Mouse (Mus musculus): ENCODE measurements around the gene Epb41l4b.

Gene Epb41l4b

DNA sequence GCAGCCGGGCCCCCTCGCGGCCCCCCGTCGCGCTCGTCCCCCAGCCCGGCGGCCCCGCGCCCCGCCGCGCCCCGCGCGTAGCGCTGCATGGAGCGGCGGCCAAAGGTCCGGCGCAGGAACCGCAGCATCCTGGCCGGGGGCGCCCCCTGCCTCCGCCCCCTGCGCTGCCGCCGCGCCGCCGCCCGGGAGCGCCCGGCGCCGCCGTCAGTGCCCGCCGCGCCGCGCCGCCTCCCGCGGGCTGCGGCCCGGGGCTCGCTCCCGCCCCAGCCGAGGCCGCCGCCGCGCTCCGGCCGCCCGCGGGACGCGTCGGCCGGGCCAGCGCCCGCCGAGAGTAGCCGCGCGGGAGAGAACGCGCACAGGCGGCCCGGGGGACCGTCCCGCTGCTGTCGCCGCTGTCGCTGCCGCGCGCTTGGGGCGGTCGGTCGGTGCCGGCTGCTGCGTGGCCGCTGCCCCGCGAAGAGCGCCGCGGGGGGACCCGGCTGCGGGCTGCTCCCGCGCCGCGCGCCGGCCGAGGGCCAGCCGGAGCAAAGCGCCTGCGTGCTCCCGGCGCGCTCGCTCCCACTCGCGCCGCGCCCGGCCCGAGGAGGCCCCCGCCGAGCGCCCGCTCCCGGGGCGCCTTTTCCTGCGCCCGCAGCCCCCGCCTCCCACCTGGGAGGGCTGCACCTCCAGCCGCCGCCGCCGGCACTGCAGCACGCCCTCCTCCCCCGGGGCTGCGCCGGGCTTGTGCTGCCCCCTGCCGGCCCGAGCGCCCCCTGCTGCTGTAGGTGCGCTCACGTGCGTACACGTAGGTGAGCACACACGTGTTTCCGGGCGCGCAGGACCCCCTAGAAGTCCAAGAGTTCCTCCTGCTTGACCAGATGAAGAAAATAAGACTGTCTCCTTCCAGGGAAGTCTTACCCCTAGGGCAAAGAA is at the start of gene Epb41l4b:
TSS of gene Epb41l4b (minus strand) at position 412 of the 912 bp plus-strand sequence.
- DNase-seq: peak; percentile 85

DNA sequence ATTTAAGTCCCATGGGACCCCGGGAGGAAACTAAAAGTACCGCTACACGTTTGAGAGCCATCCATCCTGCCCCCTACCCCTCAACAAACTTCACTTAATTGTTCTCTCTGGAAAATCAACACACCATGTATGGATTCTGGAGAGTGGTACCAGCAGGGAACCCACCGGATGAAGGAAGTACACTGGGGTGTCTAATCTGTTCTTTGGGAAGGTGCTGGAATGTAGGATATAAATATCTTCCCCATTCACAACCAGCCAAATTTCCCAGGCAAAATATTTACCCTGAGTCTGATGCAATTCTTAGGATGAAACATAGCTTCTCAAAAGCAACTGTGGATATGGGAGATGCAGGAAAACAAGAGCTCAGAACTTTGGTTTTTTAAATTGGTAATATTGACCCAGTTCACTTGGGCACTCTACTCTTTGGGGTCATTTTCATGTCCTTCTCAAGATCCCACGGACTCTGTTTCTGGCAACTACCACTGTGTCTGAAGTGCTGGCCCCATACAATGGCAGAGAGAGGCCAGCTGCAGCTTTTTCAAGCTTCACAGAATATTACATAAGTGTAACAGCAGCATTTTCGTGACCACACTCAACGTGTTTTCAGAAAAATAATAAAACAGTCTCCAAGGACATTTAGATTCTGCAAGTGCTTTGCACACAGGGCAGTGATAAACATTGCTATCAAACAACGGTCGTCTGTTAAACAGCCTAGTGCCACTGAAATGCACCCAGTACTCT is 48.5 kb upstream of the Epb41l4b start:
- DNase-seq: no peak

DNA sequence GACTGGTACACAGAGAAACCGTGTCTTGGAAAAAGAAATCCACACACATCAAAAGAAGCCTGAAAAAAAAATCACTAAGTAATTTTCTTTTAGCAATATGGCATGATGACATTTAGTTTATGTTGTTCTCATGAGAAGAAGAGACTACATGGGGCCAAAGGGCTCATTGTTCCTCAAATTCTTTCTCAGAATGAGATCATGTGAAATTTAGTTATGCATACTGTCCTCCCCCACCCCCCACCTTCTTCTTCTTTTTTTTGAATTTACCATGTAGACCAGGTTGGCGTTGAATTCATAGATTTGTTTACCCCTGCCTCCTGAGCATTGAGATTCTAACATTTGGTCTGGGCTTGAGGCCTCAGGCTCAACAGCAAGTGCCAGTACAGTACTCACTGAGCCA is 46.6 kb upstream of the Epb41l4b start:
- DNase-seq: no peak

DNA sequence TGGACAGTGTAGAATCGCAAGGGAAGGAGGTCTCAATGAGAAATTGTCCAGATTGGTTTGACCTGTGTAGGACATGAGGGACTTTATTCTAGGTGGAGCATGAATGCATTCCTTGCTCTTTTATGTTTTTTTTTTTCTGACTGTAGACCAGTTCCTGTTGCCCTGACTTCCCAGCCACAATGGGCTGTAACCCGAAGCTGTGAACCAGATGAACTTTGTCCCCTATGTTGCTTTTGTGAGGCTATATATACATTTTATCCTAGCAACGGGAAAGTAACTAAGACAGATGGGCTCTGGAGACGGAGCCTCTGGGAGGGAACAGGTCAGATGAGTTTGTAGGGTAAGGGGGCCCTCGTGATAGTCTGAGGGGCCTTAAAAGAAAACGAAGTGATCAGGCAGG is 42.8 kb upstream of the Epb41l4b start:
- no peak for DNase-seq

DNA sequence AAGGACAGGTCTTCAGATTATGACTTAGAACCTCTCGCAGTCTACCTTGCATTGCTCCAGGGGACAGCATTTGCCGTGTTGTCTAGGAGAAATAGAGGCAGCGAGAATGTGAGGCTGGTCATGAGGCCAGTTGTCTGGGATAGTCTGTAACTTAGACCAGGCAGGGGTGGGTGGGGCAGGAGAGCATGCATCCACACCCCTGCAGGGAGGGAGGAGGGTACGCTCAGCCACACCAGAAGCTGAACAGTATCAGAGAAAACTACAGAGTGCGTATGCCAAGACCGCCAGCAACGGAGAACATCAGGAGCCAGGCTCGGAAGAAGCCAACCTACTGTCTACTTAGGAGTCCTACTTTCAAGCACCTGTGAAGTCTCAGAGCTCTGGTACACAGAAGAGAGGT is 42.2 kb upstream of the Epb41l4b start:
- no peak for DNase-seq

DNA sequence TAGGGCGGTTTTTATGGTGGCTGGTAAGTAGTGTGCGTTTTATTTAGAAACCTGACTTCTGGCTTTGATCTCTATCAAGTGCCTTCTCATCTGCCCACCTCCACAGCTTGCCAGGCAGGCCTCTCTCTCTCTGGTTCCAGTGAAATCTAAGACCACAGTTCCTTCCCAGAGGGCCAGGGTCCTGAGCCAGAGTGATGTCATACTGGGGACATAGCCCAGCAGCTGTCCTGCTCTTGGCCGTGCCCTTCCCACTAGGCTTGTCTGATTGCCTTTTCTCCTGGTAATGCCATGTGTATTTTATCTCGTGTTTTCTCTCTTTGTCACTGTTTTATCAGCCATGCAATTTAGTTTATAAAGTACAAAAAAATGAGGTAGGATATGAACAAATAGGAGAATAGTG is 40.3 kb upstream of the Epb41l4b start:
- no peak for DNase-seq

DNA sequence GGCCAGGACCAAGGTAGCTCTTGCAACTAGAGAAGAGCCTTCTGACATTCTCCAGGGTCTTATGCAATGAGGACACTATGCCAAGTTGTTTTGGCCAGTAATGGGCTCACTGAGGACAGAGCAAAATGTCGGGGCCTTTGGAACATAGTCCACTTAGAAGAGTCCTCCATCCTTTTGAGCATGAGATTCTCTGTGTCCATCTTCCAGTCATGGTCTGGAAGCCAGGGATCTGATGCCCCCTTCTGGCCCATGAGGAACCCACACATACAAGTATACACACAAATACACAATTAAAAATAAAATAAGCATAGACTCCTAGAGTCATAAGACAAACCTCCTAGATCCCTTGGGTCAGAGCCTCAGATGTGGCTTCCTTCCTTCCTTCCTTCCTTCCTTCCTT is 38.3 kb upstream of the Epb41l4b start:
- DNase-seq: peak; percentile 16

DNA sequence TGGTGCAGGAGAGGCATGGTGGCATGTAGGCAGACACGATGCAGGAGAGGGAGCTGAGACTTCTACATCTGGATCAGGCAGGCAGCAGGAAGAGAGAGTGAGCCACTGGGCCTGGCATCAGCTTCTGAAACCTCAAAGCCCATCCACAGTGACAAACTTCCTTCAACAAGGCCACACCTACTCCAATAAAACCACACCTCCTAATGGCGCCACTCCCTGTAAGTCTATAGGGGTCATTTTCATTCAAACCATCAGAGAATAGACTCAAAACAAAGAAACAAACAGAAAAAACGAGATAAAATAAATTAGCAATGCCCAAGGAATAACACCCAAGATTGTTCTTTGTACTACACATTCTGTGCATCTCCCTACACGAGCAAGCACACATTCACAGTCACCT is 35.6 kb upstream of the Epb41l4b start:
- no peak for DNase-seq

DNA sequence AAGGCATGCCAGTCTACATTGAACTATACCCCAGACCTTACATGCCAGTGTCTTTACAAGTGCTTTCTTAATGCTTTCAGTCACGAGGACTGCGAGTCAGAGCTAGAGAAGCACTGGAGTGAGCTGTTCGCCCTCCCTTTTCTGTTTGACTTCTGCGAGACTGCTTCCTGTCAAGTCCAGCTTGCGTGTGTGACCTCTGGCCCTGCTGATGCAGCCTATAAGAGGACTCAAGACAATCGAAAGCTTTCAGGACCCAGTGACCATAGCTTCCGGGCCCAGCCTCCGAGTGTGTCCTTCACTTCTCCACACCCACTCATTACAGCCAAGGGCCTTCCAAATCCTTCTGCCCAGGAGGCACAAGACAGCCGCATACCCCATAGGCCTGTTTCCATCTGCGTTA is 32.1 kb upstream of the Epb41l4b start:
- DNase-seq: no peak

DNA sequence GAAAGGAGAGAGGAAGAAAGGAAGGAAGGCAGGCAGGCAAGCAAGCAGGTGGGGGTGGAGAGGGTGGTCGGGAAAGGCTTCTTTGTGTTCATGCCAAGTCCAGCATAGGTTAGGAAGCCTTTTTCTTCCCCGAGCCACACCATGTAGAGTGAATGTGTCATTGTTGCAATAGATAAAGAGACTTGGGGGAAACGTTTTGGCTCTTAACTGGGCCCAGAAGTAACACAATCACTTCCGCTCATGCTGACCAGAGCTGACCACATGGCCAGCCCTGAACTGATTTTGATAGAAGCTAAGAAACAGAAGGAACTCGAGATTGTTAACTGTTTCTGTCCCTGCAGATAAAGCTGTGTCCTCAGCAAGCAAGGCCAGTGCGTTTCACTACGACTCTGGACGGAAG is 29.6 kb upstream of the Epb41l4b start:
- no peak for DNase-seq

DNA sequence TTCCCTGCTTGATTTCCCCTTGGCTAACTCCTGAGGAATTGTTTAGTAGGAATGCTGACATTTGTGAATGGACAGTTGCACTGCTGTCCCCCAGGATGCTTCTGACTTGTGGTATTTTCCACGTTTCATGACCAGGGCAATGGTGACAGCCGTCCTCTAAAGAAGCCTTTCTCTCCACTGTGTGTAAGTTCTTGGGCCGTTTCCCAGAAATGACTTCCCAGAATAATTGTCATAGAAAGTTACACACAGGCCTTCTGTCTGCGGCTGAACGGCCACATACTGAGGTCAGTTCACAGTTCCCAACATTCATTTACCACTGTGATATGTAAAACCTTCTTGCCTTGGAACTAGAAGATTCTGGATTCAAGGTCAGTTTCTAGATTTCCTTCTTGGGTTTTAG is 28.6 kb upstream of the Epb41l4b start:
- DNase-seq: no peak

DNA sequence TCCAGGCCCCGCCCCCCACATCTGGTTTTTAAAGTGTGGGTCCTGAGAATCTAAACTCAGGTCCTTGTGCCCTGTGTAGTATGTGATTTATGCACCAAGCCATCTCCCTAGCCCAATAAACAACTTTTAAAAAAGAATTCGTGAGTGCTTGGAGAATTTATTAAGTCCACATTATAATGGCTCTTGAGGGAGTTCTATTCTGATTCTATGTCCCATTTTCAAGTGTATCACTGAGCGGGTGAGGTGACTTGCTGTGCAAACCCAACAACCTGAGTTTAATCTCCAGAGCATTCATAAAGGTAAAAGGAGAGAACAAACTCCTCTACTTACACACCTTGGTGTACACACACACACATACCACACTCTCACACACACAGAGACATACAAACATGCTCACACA is 25.4 kb upstream of the Epb41l4b start:
- DNase-seq: no peak

DNA sequence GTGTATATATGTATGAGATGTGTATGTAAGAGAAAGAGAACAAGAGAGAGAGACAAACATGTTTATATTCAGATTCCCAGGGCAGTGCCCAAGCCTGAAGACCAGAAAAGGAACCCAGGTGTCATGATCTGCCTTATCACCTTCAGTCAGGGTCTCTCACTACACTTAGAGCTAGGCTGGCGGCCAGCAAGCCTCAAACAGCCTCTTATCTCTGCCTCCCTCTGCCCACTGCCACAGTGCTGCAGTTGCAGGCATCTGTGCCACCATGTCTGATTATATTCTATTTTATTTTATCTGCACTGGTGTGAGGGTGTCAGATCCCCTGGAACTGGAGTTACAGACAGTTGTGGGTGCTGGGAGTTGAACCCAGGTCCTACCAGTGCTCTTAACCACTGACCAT is 25.0 kb upstream of the Epb41l4b start:
- no peak for DNase-seq

DNA sequence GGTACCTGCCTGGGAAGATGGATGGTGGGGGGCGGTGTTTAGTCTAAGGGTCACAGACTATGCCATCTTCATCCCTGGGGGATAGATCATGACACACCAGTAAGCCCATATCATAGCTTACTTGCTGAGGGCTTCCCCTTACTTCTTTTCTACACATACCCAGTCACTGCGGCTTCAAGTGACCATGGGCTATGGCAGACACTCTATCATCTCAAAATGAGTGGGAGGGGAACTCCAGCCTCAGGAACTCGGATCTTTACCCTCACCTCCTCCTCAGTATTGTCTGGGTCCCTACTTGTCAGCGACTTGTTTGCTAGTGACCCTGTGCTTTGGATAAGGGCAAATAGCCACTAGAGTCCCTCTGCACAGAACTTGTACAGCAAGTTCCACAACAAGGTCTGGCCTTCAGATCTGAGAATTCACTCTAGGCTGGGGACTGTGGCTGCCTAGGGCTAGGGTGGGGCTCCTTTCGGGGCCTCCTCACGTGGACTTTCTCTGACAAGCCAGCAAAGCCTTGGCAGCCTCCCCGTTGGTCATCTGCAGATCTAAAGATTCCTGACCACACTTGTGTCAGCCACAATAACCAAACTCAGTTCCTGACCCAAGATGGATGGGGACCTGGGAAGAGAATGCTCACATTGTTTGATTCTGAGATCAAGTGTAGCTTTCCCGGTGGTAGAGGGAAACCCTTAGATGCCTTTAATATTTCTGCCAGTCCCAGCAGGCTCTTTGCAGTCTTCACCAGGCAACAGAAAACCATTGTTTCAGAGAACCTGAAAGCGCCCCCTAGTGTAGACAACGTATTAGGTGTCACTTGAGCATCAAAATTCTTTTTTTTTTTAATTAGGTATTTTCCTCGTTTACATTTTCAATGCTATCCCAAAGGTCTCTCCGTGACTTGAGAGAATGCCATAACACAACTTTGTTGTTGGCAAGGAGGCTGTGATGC is 24.0 kb upstream of the Epb41l4b start:
- DNase-seq: no peak

DNA sequence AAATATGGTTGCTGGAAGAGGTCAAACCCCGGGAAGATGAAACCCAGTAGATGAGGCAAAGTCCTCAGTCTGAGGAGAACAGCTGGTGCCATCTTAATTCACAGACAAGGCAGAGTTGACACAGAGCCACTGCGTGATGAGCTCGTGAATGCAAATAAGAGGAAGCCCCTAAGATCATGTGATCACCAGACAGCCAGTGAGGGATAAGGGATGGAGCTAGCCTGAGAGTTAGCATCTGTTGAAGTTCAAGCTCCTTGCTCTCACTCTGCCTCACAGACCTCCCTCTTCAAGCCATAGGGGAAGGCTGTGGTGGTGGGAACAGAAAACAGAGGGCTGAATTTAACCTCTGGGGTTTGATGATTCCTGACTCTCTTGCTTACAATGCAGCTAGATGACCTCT is 22.4 kb upstream of the Epb41l4b start:
- DNase-seq: no peak

DNA sequence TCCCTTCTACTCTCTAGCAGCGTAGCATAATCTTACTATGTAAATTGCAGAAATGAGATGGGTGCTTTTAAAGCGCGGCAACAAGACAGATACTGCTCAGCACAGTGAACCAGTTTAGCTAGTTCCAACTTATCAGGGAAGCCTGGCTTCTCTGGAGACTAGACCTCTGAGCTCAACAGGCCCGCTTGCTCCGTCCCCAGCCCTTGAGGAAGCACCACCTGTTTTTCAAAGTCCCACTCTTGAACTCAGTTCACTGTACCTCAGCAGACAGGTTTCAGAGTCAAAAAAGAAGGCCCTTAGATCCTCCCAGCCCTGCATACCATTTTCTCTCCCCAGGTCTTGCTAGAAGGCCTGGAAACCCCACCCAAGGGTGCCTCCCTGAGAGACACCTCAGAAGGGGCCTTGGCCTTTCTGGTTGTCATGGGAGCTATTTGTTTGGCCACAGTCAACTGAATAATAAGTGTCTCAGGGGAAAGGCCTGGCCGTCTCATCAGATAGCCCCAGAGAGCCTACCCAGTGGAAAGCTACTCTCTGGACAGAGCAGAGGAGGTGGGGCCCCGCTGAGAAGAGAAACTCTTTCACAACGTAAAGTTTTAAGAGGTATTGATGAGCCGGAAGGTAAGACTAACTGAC is 21.5 kb upstream of the Epb41l4b start:
- no peak for DNase-seq

DNA sequence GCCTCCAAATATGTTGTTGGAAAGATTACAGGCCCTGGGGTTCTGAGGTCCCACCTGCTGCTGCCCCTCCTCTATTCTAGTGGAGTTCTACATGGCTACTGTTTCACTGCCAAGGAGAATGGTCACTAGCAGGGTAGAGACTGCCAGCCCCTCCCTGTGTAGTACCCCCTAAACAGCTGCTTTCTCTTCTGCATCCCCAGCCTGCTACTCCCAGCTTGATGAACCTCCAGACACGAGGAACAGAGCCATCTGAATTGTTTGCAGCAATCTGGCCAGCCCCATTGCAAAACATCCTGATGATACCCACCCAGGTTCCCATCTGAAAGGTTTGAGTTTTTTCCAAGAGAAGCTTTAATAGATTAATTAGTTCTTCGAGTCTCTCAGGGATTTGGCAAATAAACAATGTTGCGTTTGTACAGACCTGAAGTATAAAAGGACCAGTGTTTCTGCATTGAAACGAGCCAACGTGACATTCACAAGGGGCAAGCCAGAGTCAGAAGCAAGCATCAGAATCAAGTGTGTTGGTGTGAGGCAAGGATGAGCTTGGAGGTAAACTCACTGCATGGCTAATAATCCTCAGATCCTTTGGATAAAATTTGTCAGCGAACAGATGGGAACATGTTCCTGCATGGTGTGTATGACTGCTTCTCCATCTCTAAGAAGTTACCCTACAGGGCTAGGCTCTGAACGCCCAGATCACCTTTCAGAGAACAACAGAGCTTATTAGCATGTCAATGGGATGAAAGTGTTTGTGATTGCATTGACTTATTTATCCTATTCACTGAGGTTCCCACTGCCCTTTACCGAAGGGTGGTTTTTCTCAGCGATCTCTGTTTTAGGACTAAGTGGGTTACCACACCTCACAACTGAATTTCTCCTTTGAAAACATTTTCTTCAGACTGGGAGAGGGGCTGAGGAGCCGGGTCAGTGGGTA is 19.8 kb upstream of the Epb41l4b start:
- no peak for DNase-seq

DNA sequence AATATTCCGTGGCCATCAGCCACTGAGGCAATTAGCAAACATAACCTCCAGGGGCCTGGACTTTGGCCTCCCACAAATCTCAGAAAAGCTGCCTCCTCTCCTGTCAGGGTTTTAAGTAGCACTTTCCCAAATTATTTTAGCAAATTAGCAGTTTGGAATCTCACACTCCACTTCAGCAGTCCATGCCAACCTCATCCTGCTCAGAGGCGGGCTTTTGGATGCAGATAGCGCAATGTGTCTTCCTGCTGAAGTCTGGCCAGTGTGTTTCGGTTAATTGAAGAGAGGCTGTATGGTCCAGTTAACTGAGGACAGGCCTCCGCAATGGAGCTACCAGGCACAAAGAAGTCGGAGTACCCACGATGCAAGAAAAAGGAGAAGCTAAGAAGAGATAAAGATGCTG is 17.3 kb upstream of the Epb41l4b start:
- no peak for DNase-seq

DNA sequence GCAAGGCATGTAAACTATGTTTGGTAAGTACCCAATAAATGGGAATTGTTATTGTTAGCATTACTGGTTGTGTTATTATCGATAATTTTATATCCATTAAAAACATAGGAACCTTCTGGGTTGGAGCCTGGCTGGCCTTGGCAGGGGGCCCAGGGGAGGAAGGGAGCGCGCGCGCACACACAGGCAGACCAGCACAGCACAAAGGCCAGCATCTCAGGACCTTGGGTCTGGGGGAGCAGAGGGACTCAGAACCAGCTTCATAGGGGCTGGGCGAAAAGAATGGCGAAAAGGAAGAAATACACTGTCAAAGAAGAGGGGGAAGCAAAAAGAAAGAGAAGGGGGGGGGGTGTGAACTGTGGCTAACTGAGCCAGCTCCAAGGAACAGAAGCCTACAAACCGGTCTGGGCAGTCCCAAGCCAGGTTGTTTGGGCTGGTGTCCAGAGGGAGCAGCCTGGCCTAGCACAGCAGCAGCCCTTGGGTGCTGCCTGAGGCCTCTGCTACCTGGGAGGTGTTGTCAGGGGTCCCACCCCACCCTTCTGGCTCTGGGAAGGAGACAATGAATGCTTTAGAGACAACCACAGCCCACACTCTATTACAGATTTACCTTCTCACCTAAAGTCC is 13.4 kb upstream of the Epb41l4b start:
- no peak for DNase-seq

DNA sequence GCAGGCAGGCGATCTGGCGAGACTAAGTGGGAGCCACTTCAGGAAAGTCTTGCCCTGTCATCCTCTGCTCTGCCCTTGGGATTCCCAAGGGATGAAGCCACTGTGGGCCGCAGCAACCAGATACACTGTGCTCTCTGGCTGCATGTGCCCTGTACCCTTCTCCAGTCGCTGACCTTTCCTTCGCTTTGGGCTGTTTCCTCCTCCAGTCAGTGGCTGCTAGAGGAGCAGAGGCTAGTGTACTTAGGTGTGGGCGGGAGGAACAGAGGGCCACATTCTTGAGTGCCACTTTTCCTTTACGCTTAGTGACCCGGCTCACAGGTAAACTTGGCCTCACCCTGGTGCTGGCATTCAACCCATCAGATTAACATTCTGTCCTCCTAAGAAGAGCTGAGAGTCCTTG is 10.6 kb upstream of the Epb41l4b start:
- no peak for DNase-seq

Data from cerebellum, adult 11 months (tissue).